Mouse (Mus musculus) thymus, postnatal 25 days (tissue): ENCODE measurements around the gene Asf1b.
A peak's percentile ranks its signal among the peaks of the same experiment; 100 is the strongest.
"Not testable (repeated sequence)": the region's sequence is repeated elsewhere in the genome, so short reads cannot be mapped to it uniquely, and the experiment has no call there.

Experiments used
- DNase-seq: peaks from one replicate; pipeline ENCODE4 v3.0.0; 2022

Asf1b gene

DNA sequence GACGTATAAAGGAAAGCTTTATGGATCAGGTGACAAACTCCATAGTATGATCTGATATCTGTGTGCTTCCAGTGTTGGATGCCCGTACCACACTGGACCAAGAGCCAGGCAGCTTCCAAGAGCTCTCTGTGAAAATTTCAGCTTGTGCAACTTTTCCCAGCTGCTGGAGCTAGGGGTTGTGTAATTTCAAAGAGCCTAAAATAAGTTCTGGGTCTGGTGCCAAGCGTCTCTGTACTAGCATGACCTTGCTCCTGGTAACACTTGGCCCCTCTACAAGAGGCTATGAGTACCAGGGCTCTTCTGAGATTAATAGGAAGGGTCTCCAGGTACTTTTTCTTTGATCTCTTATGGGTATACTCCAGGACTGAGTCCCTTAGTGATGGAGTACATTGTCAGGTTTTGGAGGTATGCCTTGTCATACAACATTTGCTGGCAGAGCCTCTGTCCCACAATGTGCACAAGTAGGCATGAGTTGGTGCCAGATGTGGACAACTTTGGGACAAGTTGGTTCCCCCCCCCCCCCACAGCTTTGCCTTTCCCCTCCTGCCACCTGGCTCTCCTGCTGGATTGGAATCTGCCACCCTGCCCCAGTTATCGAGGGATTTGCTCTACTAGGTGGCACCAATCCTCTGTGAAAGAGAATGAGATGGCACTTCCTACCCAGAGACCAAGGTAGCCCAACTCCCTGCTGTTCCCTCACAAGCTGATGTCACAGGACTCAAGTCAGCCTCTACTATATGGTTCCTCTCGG, 8.9 kb downstream of the Asf1b start:
- no peak for DNase-seq

GRCm38 (mm10) chr8:83967701-83968100, 12.4 kb downstream of the Asf1b start:
- DNase-seq = no peak

- DNase-seq = no peak
Observed at GRCm38 (mm10) chr8:83971121-83971520, 15.8 kb downstream of the Asf1b start.

- DNase-seq = no peak
Observed at GRCm38 (mm10) chr8:83971661-83972060, 16.4 kb downstream of the Asf1b start.

DNA sequence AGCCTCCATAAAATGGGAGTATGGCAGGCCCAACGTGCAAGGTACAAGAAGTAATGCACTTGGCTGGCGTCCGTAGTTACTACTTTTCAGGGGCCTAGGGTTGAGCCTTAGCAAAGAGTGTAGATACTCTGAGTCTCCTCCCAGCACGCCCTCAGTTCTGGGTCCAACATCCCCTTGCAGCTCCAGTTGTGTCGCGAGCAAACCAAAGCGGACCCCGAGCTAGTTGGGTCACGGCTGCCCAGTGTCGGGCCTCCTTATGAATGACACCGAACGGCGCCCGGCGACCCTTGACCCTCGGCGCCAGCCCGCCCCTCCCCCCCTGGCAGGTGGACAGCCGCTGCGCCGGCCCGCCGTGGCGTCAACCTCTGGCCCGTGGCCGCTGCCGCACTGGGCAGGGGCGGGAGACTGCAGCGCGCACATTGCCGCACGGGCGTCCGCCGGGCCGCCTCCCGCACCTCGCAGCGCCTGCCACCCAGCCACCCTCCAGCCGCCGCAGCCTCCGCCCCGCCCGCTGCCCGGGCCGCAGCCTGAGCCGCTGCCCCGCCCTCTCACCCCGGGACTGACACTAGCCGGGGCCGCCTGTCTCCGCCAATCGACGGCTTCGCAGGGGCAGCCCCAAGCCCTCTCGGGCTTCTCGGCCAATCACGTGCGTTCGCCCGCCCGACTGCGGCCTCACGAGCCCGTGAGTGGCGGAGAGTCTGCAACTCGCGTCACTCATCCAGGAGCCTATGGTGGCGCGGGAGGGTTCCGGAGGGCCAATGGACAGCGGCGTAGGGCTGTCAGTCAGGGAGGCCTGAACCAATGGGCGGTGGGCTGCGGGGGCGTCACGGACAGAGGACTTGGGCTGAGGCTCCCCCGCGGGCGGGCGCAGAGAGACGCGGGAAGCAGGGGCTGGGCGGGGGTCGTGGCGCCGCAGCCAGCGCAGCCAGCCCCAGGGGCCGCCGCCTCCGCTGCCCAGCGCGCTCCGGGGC, 17.1 kb downstream of the Asf1b start, which contains the start of gene Prkaca:
TSS of gene Prkaca (plus strand) at position 844 of the 971 bp plus-strand sequence.
- peak; percentile 97 for DNase-seq

GRCm38 (mm10) chr8:83973161-83974031, 18.1 kb downstream of the Asf1b start:
- DNase-seq = no peak

DNA sequence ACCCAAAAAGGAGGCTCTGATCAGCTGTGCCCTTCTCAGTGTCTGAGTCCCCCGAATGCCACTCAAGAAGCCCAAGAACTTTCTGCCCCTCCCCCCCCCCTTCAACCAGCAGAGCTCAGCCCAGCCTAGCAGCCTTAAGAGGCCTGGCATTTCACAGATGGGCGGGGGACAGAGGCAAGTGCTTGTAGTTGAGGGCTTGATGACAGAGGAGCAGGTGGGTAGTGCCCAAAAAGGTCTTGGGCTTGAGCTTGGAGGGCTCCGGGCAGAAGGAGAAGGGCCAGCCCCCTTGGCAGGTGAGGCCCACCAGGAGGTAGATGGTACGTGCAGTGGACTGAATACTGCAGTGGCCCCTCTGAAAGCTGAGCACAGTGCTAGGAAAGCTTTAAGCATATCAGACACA, 19.2 kb downstream of the Asf1b start:
- DNase-seq = no peak

GRCm38 (mm10) chr8:83976101-83976630, 20.9 kb downstream of the Asf1b start:
- peak; percentile 52 for DNase-seq

GRCm38 (mm10) chr8:83976779-83977350, 21.6 kb downstream of the Asf1b start:
- DNase-seq = no peak

DNA sequence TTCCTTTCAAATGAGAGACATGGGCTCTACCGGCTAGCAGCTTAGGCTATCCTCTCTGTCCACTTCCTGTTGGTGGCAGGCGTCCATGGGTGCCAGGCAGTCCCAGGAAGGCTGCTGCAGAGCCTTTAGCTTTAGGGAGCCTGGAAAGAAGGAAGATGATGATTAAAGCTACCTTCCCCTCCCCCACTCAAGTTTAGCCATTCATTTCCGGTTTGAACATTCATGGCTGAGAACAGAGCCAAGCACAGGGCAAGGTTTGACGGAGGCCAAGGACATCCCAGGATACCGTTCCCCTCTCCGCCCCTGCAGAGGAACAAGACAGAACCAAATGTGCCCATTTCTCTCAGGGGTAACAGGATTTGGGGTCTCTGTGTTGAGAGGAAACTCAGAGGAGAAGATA, 22.3 kb downstream of the Asf1b start:
- DNase-seq = no peak

- no peak for DNase-seq
Observed at GRCm38 (mm10) chr8:83978200-83978599, 22.9 kb downstream of the Asf1b start.

DNA sequence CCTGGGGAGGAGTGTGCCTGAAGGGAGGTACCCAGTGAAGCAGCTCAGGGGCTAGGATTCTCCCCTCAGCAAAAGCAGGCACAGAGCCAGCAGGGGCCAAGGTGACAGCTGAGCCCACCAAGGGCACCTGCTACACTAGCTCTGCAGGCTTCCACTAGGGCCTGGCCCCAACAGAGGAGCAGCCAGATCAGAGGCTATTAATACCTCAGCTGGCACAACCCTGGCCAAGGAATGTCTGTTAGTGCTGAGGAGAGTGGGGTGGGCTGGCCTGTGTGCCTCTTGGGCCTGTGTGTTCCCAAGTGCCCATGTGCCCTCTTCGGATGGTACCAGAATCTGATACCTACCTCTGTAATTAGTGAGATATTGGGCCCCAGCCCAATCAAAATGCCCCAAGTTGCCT, 24.9 kb downstream of the Asf1b start:
- DNase-seq = no peak

DNA sequence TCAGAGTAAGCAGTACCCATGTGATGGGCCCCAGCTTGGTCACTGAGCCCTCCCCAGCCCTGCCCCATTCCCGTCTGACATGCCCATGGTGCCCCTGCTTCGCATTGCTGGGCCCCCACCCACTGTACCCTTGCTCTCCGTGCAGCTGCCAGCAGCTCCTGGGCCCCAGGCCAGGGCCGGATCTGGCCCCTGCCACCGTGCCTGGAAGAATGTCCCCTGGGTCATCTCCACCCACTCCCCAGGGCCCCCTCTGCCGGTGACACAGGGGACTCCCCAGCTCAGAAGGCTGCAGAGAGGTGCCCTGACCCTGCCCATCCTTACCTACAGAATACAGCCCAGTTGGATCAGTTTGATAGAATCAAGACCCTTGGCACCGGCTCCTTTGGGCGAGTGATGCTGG, 25.5 kb downstream of the Asf1b start:
- DNase-seq = no peak

- DNase-seq = no peak
Observed at GRCm38 (mm10) chr8:83981533-83981932, 26.2 kb downstream of the Asf1b start.

- DNase-seq = no peak
Observed at GRCm38 (mm10) chr8:83982449-83982848, 27.1 kb downstream of the Asf1b start.

- DNase-seq = not testable (repeated sequence)
Observed at GRCm38 (mm10) chr8:83983222-83983621, 27.9 kb downstream of the Asf1b start.

DNA sequence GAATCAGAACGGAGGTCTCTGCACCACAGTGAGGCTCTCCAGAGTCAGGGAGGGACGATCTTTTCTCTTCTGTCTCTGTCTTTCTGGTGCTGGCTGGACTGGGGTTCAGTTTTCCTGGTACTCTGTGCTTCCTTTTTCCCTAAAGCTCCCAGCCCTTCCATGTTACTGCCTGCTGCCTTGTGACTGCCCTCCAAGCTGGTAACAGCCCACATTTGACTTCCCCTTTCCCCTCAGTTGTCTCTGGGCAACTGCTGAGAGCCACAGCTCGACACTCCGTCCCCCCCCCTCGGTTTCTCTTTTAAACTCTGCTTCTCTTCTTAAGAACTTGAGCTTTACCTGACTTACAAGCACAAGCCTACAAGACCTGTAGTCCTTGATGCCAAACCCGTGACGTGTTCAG, 33.9 kb downstream of the Asf1b start:
- no peak for DNase-seq

DNA sequence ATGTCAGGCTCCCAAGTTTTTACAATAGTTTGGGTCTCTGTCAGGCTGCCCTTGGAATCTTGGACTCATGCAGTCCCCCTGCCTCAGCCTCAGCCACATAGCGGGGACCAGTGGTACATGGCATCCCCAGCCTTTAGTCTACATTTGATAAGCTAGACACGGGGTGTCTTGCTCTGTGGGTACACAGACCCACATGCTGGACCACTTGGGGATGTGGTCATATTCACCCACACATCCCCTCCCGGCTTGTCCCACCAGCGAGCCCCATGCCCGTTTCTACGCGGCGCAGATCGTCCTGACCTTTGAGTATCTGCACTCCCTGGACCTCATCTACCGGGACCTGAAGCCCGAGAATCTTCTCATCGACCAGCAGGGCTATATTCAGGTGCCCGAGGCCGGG, 34.9 kb downstream of the Asf1b start:
- DNase-seq = no peak

DNA sequence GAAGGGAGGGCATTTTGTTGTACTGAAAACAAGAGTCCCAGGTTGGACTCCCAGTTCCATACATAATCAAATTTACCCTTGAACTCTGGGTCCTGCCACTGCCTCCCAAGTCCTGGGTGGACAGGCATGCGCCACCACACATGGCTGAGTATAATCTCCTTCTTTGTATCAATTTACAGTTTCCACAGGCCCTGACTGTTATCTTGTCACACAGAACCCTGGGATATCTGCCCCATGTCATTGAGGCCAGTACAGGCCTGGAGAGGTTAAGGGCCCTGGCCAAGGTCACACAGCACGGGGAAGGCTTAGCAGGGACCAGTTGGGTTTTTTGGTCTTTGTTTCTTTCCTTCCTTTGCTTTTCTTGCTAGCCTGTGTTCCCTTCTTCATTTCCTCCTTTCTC, 37.2 kb downstream of the Asf1b start:
- DNase-seq = no peak

- no peak for DNase-seq
Observed at GRCm38 (mm10) chr8:83994030-83994429, 38.7 kb downstream of the Asf1b start.

DNA sequence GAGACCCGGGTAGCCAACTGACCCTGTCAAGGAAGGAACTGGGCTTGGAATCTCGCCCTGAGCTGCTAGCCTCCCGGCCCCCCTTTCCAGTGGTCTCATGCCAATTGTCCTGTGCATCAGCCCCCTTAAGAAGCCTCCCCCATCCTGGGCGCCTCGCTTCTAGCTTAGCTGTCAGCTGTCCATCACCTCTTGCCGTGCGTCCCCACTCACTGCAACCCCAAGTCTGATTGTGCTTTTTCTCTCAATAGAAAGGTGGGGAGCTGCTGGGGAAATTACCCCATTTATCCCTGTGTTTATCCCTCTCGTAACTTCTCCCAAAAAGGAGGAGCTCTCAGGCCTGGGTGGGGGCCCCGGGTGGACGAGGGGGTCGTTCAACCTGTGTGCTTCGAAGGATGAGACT, 40.7 kb downstream of the Asf1b start:
- DNase-seq = no peak
